Mouse (Mus musculus): ENCODE results near the gene Ppp2r1b.

DNA sequence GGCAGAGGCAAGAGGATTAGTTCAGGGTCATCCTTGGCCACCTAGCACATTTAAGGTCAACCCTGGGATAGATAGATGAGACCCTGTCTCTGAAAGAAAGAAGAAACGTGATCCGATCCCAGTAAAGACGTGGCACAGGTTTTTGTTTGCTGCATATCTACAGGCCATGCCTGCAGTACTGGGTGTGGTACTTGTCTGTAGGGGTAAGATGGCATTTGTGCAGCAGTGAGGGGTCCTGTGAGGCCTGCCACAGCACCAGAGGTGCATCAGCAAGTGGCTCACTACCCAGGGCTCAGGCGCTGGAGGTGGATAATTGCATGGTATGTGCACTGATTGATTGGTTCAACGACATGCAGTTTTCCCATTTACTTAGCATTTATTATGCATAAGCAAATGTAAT lies 31.3 kb upstream of the Ppp2r1b start:
- TF ChIP-seq POLR2AphosphoS2 (IDR thresholded peaks at IDR 0.05; ENCODE audit: insufficient read length, low read depth): no peak
- TF ChIP-seq USF1 (IDR thresholded peaks at IDR 0.05; ENCODE audit: low read depth): no peak
- no peak for TF ChIP-seq POLR2A (IDR thresholded peaks at IDR 0.05; ENCODE audit: insufficient read length, low read depth)
- TF ChIP-seq TCF12 (IDR thresholded peaks at IDR 0.05; ENCODE audit: insufficient read depth, poor library complexity, severe bottlenecking): no peak
